ENCODE assay signal across 7 mouse cellular contexts in the genomic region with DNA sequence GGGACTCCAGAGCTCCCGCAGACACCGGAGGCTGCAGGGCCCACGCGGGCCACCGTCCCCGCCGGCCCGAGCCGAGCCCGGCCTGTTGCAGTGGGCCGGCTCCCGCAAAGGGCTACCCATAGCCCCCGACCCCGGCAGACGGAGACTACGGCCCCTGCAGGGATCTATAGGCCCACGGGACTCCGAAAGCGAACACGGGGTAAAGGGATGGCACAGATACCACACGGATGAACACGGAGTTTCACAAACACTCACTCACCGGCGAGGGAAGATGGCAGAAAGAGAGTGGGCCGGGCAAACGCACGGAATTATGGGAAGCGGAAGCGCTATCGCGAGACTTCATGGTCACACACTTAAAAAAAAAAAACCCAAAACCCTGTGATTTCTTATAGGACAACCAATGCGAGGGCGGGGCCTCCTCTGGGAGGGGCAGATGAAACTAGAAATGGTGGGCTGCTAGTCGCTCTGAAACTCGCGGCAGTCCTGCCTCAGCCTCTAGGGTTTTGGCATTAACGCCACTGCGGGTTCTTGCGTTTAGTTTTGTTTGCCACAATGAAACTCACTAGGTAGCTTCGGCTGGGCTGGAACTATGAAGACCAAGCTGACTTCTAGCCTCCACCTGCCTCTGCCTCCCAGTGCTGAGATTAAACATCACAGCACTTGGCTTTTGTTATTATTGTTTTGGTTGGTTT. TPM values are rescaled to one million over a fixed set of nuclear protein-coding genes. Genes with fewer than 3 reads are reported as not detected.
DNase-seq lines count a peak whose midpoint lies in the region; ATAC-seq lines count a peak whose summit lies in the region.

A gene (minus strand): TSS at position 312 of the 692 bp plus-strand sequence.

- peaks cover 11% of the 10 kb centered on the region for H3K36me3 ChIP-seq in embryonic facial prominence, embryonic 11.5 days (replicated peaks; ENCODE audit: control insufficient read depth, insufficient read depth, low read depth, low read length)
- H3K36me3 ChIP-seq in limb, embryonic 10.5 days, result peaks cover 74% of the 10 kb centered on the region
- H3K36me3 ChIP-seq in midbrain, embryonic 13.5 days, result peaks cover 68% of the 10 kb centered on the region

- DNase-seq in adrenal gland, postnatal 14 days, result peak; percentile 96
- DNase-seq in embryonic facial prominence, embryonic 11.5 days (ENCODE audit: low spot score), result peak; percentile 97
- DNase-seq in kidney, adult 11 months, result peak; percentile 93
- peak; percentile 88 for DNase-seq in limb, embryonic 10.5 days (ENCODE audit: low spot score)
- DNase-seq in spleen, adult 12 weeks (ENCODE audit: low spot score), result peak; percentile 84

- H3K4me3 ChIP-seq in embryonic facial prominence, embryonic 11.5 days (ENCODE audit: low read depth, low read length), result peak within 1 kb of the TSS; percentile 89
- H3K4me3 ChIP-seq in limb, embryonic 10.5 days, result peak within 1 kb of the TSS; percentile 98
- H3K4me3 ChIP-seq in midbrain, embryonic 13.5 days (replicated peaks), result peak within 1 kb of the TSS; percentile 98

- H3K27me3 ChIP-seq in embryonic facial prominence, embryonic 11.5 days (ENCODE audit: control insufficient read depth, insufficient read depth, low read length), result no peaks in the 10 kb centered on the region
- no peaks in the 10 kb centered on the region for H3K27me3 ChIP-seq in limb, embryonic 10.5 days (ENCODE audit: low read depth, poor library complexity, severe bottlenecking)
- H3K27me3 ChIP-seq in midbrain, embryonic 13.5 days, result no peaks in the 10 kb centered on the region

- no peaks in the 10 kb centered on the region for H3K9me3 ChIP-seq in embryonic facial prominence, embryonic 11.5 days (replicated peaks; ENCODE audit: control insufficient read depth, low read length)
- H3K9me3 ChIP-seq in limb, embryonic 10.5 days (replicated peaks), result no peaks in the 10 kb centered on the region
- H3K9me3 ChIP-seq in midbrain, embryonic 13.5 days, result no peaks in the 10 kb centered on the region

- H3K9ac ChIP-seq in embryonic facial prominence, embryonic 11.5 days (replicated peaks; ENCODE audit: low read length), result peak within 1 kb of the TSS; percentile 97
- H3K9ac ChIP-seq in midbrain, embryonic 13.5 days (replicated peaks), result peak within 1 kb of the TSS; percentile 99

- peak within 1 kb of the TSS; percentile 62 for H3K4me2 ChIP-seq in embryonic facial prominence, embryonic 11.5 days (ENCODE audit: low read depth, low read length)
- peak within 1 kb of the TSS; percentile 92 for H3K4me2 ChIP-seq in midbrain, embryonic 13.5 days (replicated peaks)

- under 1% methylated on average over 40 of the region's 40 CpGs for WGBS in embryonic facial prominence, embryonic 11.5 days
- WGBS in limb, embryonic 10.5 days, result under 1% methylated on average over 40 of the region's 40 CpGs
- WGBS in midbrain, embryonic 13.5 days, result under 1% methylated on average over 40 of the region's 40 CpGs

- H3K27ac ChIP-seq in embryonic facial prominence, embryonic 11.5 days (replicated peaks; ENCODE audit: low read depth, low read length), result peak within 1 kb of the TSS; percentile 72
- H3K27ac ChIP-seq in limb, embryonic 10.5 days, result peak within 1 kb of the TSS; percentile 99
- peak within 1 kb of the TSS; percentile 90 for H3K27ac ChIP-seq in midbrain, embryonic 13.5 days

- no peaks in the 10 kb centered on the region for H3K4me1 ChIP-seq in embryonic facial prominence, embryonic 11.5 days (ENCODE audit: control insufficient read depth, insufficient read depth, low read length)
- H3K4me1 ChIP-seq in limb, embryonic 10.5 days, result peaks cover 48% of the 10 kb centered on the region
- H3K4me1 ChIP-seq in midbrain, embryonic 13.5 days (replicated peaks), result peaks cover 49% of the 10 kb centered on the region

- peak; percentile 76 for ATAC-seq in embryonic facial prominence, embryonic 11.5 days (replicated peaks; ENCODE audit: insufficient number of reproducible peaks, low FRiP score, low TSS enrichment, low read depth)
- peak; percentile 73 for ATAC-seq in granulocyte monocyte progenitor cell, adult 5-6 weeks (replicated peaks; ENCODE audit: poor library complexity, severe bottlenecking)
- peak; percentile 90 for ATAC-seq in midbrain, embryonic 13.5 days

RNA-seq across cellular contexts. Expression of the gene that starts here (rescaled TPM):
- 705 and 913 TPM in 2 replicates for total RNA-seq in adrenal gland, postnatal 14 days (2021)
- polyA plus RNA-seq in embryonic facial prominence, embryonic 11.5 days (2014; fragmentation: Nextera tagmentation; extraction: Ambion mirVana), result 746 and 753 TPM in 2 replicates
- 3,328 and 3,545 TPM in 2 replicates for total RNA-seq in granulocyte monocyte progenitor cell, adult 5-6 weeks (2014; fragmentation: Nextera tagmentation)
- total RNA-seq in granulocyte monocyte progenitor cell, adult 5-6 weeks (2017), result 1,146 and 1,501 TPM in 2 replicates
- polyA plus RNA-seq in limb, embryonic 10.5 days (2016; fragmentation: Nextera tagmentation; extraction: Ambion mirVana), result 688 and 731 TPM in 2 replicates
- 555 and 560 TPM in 2 replicates for polyA plus RNA-seq in midbrain, embryonic 13.5 days (2015; fragmentation: Nextera tagmentation; extraction: Ambion mirVana)

Comparison
In these comparisons a context has a peak if more than half of its experiments do, and no peak if none do; other contexts are left out.
1. Peak in every context shown above with its lines: DNase-seq, ATAC-seq, H3K4me3 ChIP-seq and H3K27ac ChIP-seq.